Mouse (Mus musculus) CH12.LX (cell line): ENCODE data around the gene Iqgap3. TPM values are rescaled to one million over a fixed set of nuclear protein-coding genes. Genes with fewer than 3 reads are reported as not detected.

Experiments used
- DNase-seq: peaks from one replicate; pipeline ENCODE4 v3.0.0-alpha.2; 2013; ENCODE audit errors: extremely low read depth
- H3K27ac ChIP-seq: 2 replicates; pipeline ENCODE4 v1.5.1; 2012; ENCODE audit warnings: low read depth, mild to moderate bottlenecking, control low read depth, moderate library complexity; ENCODE audit not compliant: insufficient read depth
- H3K27me3 ChIP-seq: replicated peaks from 2 replicates; pipeline ENCODE3; 2012; ENCODE audit warnings: inconsistent platforms
- H3K36me3 ChIP-seq, 2 experiments: replicated peaks in 1 of 2; 2 replicates each; pipeline versions ENCODE3 to v1.6.1; 2012; ENCODE audit warnings: inconsistent platforms in 1 of 2, low read length in 1 of 2, mild to moderate bottlenecking in 1 of 2, mixed read lengths in 1 of 2, moderate library complexity in 1 of 2; ENCODE audit not compliant: control insufficient read depth in 1 of 2, insufficient read depth in 1 of 2
- H3K4me1 ChIP-seq, 2 experiments: 2 replicates each; pipeline ENCODE4 v1.6.1; 2012; ENCODE audit warnings: inconsistent platforms in 1 of 2, moderate library complexity in 1 of 2; ENCODE audit not compliant: insufficient read depth in 2 of 2, control insufficient read depth in 1 of 2
- H3K4me2 ChIP-seq: 2 replicates; pipeline ENCODE4 v1.6.1; 2012; ENCODE audit warnings: low read depth, mild to moderate bottlenecking, control low read depth; ENCODE audit not compliant: poor library complexity, insufficient read depth, severe bottlenecking
- H3K4me3 ChIP-seq, 3 experiments: fragments of 150-350 bp in 1 of 3; sonication (generic) in 1 of 3; replicated peaks in 1 of 3; 2 replicates each; pipeline versions ENCODE3 to v1.5.1; 2011 to 2012; ENCODE audit warnings: low read depth in 2 of 3, low read length in 2 of 3, mild to moderate bottlenecking in 2 of 3, moderate library complexity in 2 of 3, control low read depth in 1 of 3, improper control_type of control experiment in 1 of 3, inconsistent platforms in 1 of 3, mixed read lengths in 1 of 3; ENCODE audit not compliant: poor library complexity in 1 of 3
- H3K79me2 ChIP-seq: replicated peaks from 2 replicates; pipeline ENCODE4 v1.6.1; 2012; ENCODE audit warnings: mild to moderate bottlenecking, moderate library complexity; ENCODE audit not compliant: control insufficient read depth, poor library complexity, insufficient read depth, severe bottlenecking; ENCODE audit errors: extremely low read depth
- H3K9ac ChIP-seq: 2 replicates; pipeline ENCODE4 v1.6.1; 2012; ENCODE audit warnings: low read depth, mild to moderate bottlenecking, control low read depth, moderate library complexity; ENCODE audit not compliant: insufficient read depth
- H3K9me3 ChIP-seq: replicated peaks from 2 replicates; pipeline ENCODE3; 2012; ENCODE audit warnings: low read length, inconsistent platforms, mixed read lengths
- CHD1 ChIP-seq: IDR thresholded peaks from 2 replicates; pipeline ENCODE4 v1.6.1; 2012; ENCODE audit warnings: low read depth, low read length, improper control_type of control experiment, inconsistent platforms
- CHD2 ChIP-seq: IDR thresholded peaks from 2 replicates; pipeline ENCODE4 v1.6.1; 2011; ENCODE audit warnings: low read length, improper control_type of control experiment
- E2F4 ChIP-seq: IDR thresholded peaks from 2 replicates; pipeline ENCODE4 v1.6.1; 2011; ENCODE audit warnings: low read depth, low read length, improper control_type of control experiment; ENCODE audit not compliant: insufficient replicate concordance
- ELF1 ChIP-seq: IDR thresholded peaks from 2 replicates; pipeline ENCODE4 v1.6.1; 2014; ENCODE audit warnings: low read depth, mild to moderate bottlenecking, inconsistent platforms, low read length, improper control_type of control experiment
- GABPA ChIP-seq: IDR thresholded peaks from 2 replicates; pipeline ENCODE4 v1.6.1; 2012; ENCODE audit warnings: low read depth, low read length, improper control_type of control experiment, inconsistent platforms; ENCODE audit not compliant: insufficient replicate concordance
- IRF4 ChIP-seq: IDR thresholded peaks from 2 replicates; pipeline ENCODE4 v1.6.1; 2014; ENCODE audit warnings: low read depth, mild to moderate bottlenecking, inconsistent platforms, low read length, improper control_type of control experiment
- JUN ChIP-seq: IDR thresholded peaks from 2 replicates; pipeline ENCODE4 v1.6.1; 2011; ENCODE audit warnings: low read depth, mild to moderate bottlenecking, low read length, improper control_type of control experiment, moderate library complexity; ENCODE audit not compliant: insufficient read depth
- JUND ChIP-seq: conservative IDR thresholded peaks from 2 replicates; pipeline ENCODE4 v1.6.1; 2011; ENCODE audit warnings: low read depth, low read length, improper control_type of control experiment
- KAT2A ChIP-seq: IDR thresholded peaks from 2 replicates; pipeline ENCODE4 v1.6.1; 2012; ENCODE audit warnings: low read length, improper control_type of control experiment, inconsistent platforms; ENCODE audit not compliant: insufficient replicate concordance
- MAX ChIP-seq: IDR thresholded peaks from 2 replicates; pipeline ENCODE4 v1.6.1; 2011; ENCODE audit warnings: low read length, improper control_type of control experiment
- MAZ ChIP-seq: IDR thresholded peaks from 2 replicates; pipeline ENCODE4 v1.6.1; 2012; ENCODE audit warnings: low read depth, mild to moderate bottlenecking, inconsistent platforms, low read length, improper control_type of control experiment, moderate library complexity
- MXI1 ChIP-seq: IDR thresholded peaks from 2 replicates; pipeline ENCODE4 v1.6.1; 2011; ENCODE audit warnings: mild to moderate bottlenecking, low read depth, low read length, improper control_type of control experiment
- POLR2A ChIP-seq: IDR thresholded peaks from 2 replicates; pipeline ENCODE4 v1.6.1; 2011; ENCODE audit warnings: low read depth, mild to moderate bottlenecking, improper control_type of control experiment, low read length
- POLR2AphosphoS2 ChIP-seq: IDR thresholded peaks from 2 replicates; pipeline ENCODE4 v1.6.1; 2011; ENCODE audit warnings: low read depth, low read length, improper control_type of control experiment
- RCOR1 ChIP-seq: conservative IDR thresholded peaks from 2 replicates; pipeline ENCODE4 v1.6.1; 2012; ENCODE audit warnings: low read depth, mild to moderate bottlenecking, inconsistent platforms, low read length, improper control_type of control experiment
- SMC3 ChIP-seq: IDR thresholded peaks from 2 replicates; pipeline ENCODE4 v1.6.1; 2011; ENCODE audit warnings: low read depth, low read length, improper control_type of control experiment
- TCF12 ChIP-seq: IDR thresholded peaks from 2 replicates; pipeline ENCODE4 v1.6.1; 2014; ENCODE audit warnings: low read depth, mild to moderate bottlenecking, inconsistent platforms, low read length, improper control_type of control experiment
- UBTF ChIP-seq: IDR thresholded peaks from 2 replicates; pipeline ENCODE4 v1.6.1; 2012; ENCODE audit warnings: low read depth, mild to moderate bottlenecking, inconsistent platforms, low read length, improper control_type of control experiment, moderate library complexity
- USF1 ChIP-seq: IDR thresholded peaks from 2 replicates; pipeline ENCODE4 v1.6.1; 2014; ENCODE audit warnings: low read depth, mild to moderate bottlenecking, inconsistent platforms, low read length, improper control_type of control experiment
- ZC3H11A ChIP-seq: IDR thresholded peaks from 2 replicates; pipeline ENCODE4 v1.6.1; 2012; ENCODE audit warnings: low read depth, mild to moderate bottlenecking, inconsistent platforms, low read length, improper control_type of control experiment
- ZKSCAN1 ChIP-seq: IDR thresholded peaks from 2 replicates; pipeline ENCODE4 v1.6.1; 2012; ENCODE audit warnings: low read depth, inconsistent platforms, low read length, improper control_type of control experiment, borderline replicate concordance
- ZNF384 ChIP-seq: IDR thresholded peaks from 2 replicates; pipeline ENCODE4 v1.6.1; 2012; ENCODE audit warnings: low read depth, low read length, improper control_type of control experiment, inconsistent platforms
- dilution Hi-C: fragments of 300-500 bp; cut with MboI; formaldehyde crosslinking; loops from 2 replicates; pipeline ENCODE4 v1.14.3; 2020; ENCODE audit warnings: low sequenced_read_pairs; ENCODE audit not compliant: extremely low pct_unique_long_range_greater_than_20kb, extremely low pct_ligation_motif_present
- in situ Hi-C: fragments of 300-500 bp; cut with MboI; formaldehyde crosslinking; loops from 3 replicates; pipeline ENCODE4 v1.14.3; 2019; ENCODE audit warnings: low sequenced_read_pairs, low pct_ligation_motif_present, low pct_unique_long_range_greater_than_20kb, mixed read lengths
- polyA plus RNA-seq: library from polyadenylated mRNA; unstranded; fragments of >175 nt; gene quantifications from 2 replicates; pipeline ENCODE4 v1.2.1, GENCODE M21; 2012; ENCODE audit warnings: low read depth; ENCODE audit not compliant: insufficient read length
- total RNA-seq, 2 experiments: library from RNA; depleted of rRNA; stranded (reverse); fragments of 300-350 nt in 1 of 2; fragments of >200 nt in 1 of 2; gene quantifications; 2 replicates each; pipeline ENCODE4 v1.2.3; 2012 to 2014

Iqgap3 gene
- total and polyA plus RNA-seq, 3 experiments: 13.0 to 21.9 (median 18.3) TPM

DNA sequence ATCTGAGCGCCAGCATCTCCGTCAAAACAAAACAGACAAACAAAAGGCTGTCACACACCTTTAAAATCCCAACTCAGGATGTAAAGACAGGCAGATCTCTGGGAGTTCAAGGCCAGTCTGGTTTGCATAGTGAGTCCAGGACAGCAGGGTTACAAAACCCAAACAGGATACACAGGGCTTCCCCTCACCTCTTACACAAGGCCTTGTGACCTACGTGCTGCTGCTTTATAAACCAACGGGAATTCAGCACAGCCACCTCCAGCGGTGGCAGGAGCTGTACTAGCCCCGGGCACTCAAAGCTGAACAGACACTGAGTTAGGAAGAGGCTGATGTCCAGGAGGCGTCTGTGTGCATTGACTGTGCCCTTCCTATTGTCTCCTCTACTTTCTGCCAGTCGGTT, 4.3 kb upstream of the Iqgap3 start:
- Histone ChIP-seq H3K36me3 (no peaks in the 10 kb centered on the region), H3K9ac (no peak overlapping the region), H3K79me2 (no peaks in the 10 kb centered on the region)
- TF ChIP-seq GABPA (no peak), RCOR1 (no peak), ZKSCAN1 (no peak), JUND (no peak), SMC3 (no peak), IRF4 (no peak), ZNF384 (no peak), CHD2 (no peak), ZC3H11A (no peak)
- TF ChIP-seq, all 38 proteins: peak for 0
- in situ Hi-C loops: no loop called here
- dilution Hi-C loops: no loop called here
- no peak overlapping the region for H3K4me2 ChIP-seq
- H3K4me3 ChIP-seq: no peak overlapping the region
- H3K9me3 ChIP-seq: no peaks in the 10 kb centered on the region
- peaks cover 0 to 5% of the 10 kb centered on the region in 2 experiments; a peak in 2 of 4 replicates for H3K4me1 ChIP-seq
- DNase-seq: no peak
- H3K27ac ChIP-seq: no peak overlapping the region
- H3K27me3 ChIP-seq: peaks cover 53% of the 10 kb centered on the region

DNA sequence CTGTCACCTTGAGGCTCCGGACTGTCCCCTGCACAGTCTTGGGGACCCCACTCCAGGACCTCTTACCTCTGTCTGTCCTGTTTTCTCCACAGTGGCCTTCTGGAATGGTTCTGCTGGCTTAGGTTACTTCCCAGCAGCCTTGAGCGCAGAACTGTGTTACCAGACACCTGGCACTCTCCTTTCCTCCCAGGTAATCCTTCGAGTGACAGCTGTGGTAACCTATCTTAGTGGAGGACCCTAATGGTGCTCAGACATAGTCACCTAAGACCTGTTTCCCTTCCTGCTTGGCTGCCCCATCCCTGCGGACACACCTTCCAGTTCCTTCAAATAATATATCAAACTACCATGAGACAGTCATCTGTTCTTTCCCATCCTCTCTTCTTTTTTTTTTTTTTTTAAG, 3.6 kb upstream of the Iqgap3 start, which contains the start of gene Ttc24:
TSS of gene Ttc24 (minus strand) at position 101 of the 400 bp plus-strand sequence.
- Histone ChIP-seq H3K27ac (no peak within 1 kb of the TSS), H3K79me2 (no peaks in the 10 kb centered on the region), H3K9me3 (no peaks in the 10 kb centered on the region), H3K27me3 (peaks cover 47% of the 10 kb centered on the region), H3K9ac (no peak within 1 kb of the TSS), H3K4me2 (no peak within 1 kb of the TSS), H3K4me1 (peaks cover 3 to 9% of the 10 kb centered on the region in 2 experiments; a peak in 3 of 4 replicates), H3K36me3 (no peaks in the 10 kb centered on the region), H3K4me3 (no peak within 1 kb of the TSS)
- dilution Hi-C loops: no loop called here
- DNase-seq: no peak
- no peak for TF ChIP-seq JUN
- TF ChIP-seq POLR2A: no peak
- TF ChIP-seq ZKSCAN1: no peak
- no peak for TF ChIP-seq KAT2A
- no peak for TF ChIP-seq MAX
- no peak for TF ChIP-seq JUND
- TF ChIP-seq IRF4: no peak
- TF ChIP-seq USF1: no peak
- TF ChIP-seq GABPA: no peak
- no peak for TF ChIP-seq TCF12
- no peak for TF ChIP-seq CHD1
- no peak for TF ChIP-seq SMC3
- TF ChIP-seq MXI1: no peak
- no peak for TF ChIP-seq MAZ
- no peak for TF ChIP-seq UBTF
- no peak for TF ChIP-seq RCOR1
- no peak for TF ChIP-seq POLR2AphosphoS2
- TF ChIP-seq E2F4: no peak
- TF ChIP-seq ELF1: no peak
- in situ Hi-C loops: no loop called here
